Mouse (Mus musculus): Measurements from ENCODE around the gene Cacna1i.

DNA sequence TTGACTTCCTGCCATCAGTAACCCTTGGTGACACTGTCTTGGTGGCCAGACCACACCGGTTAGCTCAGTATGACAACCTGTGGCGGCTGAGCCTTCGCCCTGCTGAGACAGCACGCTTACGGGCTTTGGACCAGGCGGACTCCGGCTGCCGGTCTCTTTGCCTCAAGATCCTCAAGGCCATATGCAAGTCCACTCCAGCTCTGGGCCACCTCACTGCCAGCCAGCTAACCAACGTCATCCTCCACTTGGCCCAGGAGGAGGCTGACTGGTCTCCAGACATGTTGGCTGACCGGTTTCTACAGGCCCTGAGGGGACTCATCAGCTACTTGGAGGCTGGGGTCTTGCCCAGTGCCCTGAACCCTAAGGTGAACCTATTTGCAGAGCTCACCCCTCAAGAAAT, 37.4 kb upstream of the Cacna1i start:
- TF ChIP-seq CTCF (IDR thresholded peaks at IDR 0.05; ENCODE audit: borderline replicate concordance, control insufficient read depth, extremely low read depth, insufficient read depth, low read length, poor library complexity) (no peak), POLR2A (IDR thresholded peaks at IDR 0.05; ENCODE audit: control insufficient read depth, extremely low read depth, insufficient read depth, low read length, poor library complexity) (no peak)
